Mouse (Mus musculus): ENCODE measurements around the gene Ntrk3.
A peak's percentile ranks its signal among the peaks of the same experiment; 100 is the strongest.

Gene Ntrk3

GRCm38 (mm10) chr7:78623686-78624085 lies 114.1 kb downstream of the Ntrk3 start:
- no peak for DNase-seq (ENCODE audit: low read depth)

GRCm38 (mm10) chr7:78621115-78621514 lies 116.7 kb downstream of the Ntrk3 start:
- no peak for DNase-seq (ENCODE audit: low read depth)

GRCm38 (mm10) chr7:78619818-78620577 lies 117.8 kb downstream of the Ntrk3 start:
- no peak for DNase-seq (ENCODE audit: low read depth)

GRCm38 (mm10) chr7:78605538-78606130 lies 132.2 kb downstream of the Ntrk3 start:
- no peak for DNase-seq (ENCODE audit: low read depth)

- DNase-seq (ENCODE audit: low read depth) = no peak
Measured at GRCm38 (mm10) chr7:78603922-78604321, 133.9 kb downstream of the Ntrk3 start.

- no peak for DNase-seq (ENCODE audit: low read depth)
Measured at GRCm38 (mm10) chr7:78601851-78602250, 136.0 kb downstream of the Ntrk3 start.

- DNase-seq (ENCODE audit: low read depth) = no peak
Measured at GRCm38 (mm10) chr7:78600886-78601285, 136.9 kb downstream of the Ntrk3 start.

- DNase-seq (ENCODE audit: low read depth) = no peak
Measured at GRCm38 (mm10) chr7:78599941-78600677, 137.7 kb downstream of the Ntrk3 start.

GRCm38 (mm10) chr7:78598147-78598546 lies 139.7 kb downstream of the Ntrk3 start:
- DNase-seq (ENCODE audit: low read depth) = peak; percentile 59

- DNase-seq (ENCODE audit: low read depth) = peak; percentile 79
Measured at GRCm38 (mm10) chr7:78597251-78598129, 140.3 kb downstream of the Ntrk3 start.

- no peak for DNase-seq (ENCODE audit: low read depth)
Measured at GRCm38 (mm10) chr7:78596556-78596955, 141.3 kb downstream of the Ntrk3 start.

GRCm38 (mm10) chr7:78595895-78596294 lies 141.9 kb downstream of the Ntrk3 start:
- DNase-seq (ENCODE audit: low read depth) = peak; percentile 84

- DNase-seq (ENCODE audit: low read depth) = no peak
Measured at GRCm38 (mm10) chr7:78592948-78593347, 144.9 kb downstream of the Ntrk3 start.

GRCm38 (mm10) chr7:78592172-78592571 lies 145.6 kb downstream of the Ntrk3 start:
- DNase-seq (ENCODE audit: low read depth) = no peak

GRCm38 (mm10) chr7:78589766-78590165 lies 148.0 kb downstream of the Ntrk3 start:
- no peak for DNase-seq (ENCODE audit: low read depth)

GRCm38 (mm10) chr7:78586800-78587199 lies 151.0 kb downstream of the Ntrk3 start:
- DNase-seq (ENCODE audit: low read depth) = no peak

- no peak for DNase-seq (ENCODE audit: low read depth)
Measured at GRCm38 (mm10) chr7:78585960-78586359, 151.9 kb downstream of the Ntrk3 start.

- no peak for DNase-seq (ENCODE audit: low read depth)
Measured at GRCm38 (mm10) chr7:78584936-78585335, 152.9 kb downstream of the Ntrk3 start.

- peak; percentile 37 for DNase-seq (ENCODE audit: low read depth)
Measured at GRCm38 (mm10) chr7:78584499-78584898, 153.3 kb downstream of the Ntrk3 start.

- DNase-seq (ENCODE audit: low read depth) = no peak
Measured at GRCm38 (mm10) chr7:78583678-78584077, 154.1 kb downstream of the Ntrk3 start.

- no peak for DNase-seq (ENCODE audit: low read depth)
Measured at GRCm38 (mm10) chr7:78581341-78581740, 156.5 kb downstream of the Ntrk3 start.
